Mouse (Mus musculus) ovary, postnatal 10 days (tissue): ENCODE results near the gene Baiap2l1.
"Not testable (repeated sequence)": the region's sequence is repeated elsewhere in the genome, so short reads cannot be mapped to it uniquely, and the experiment has no call there.

Experiments
- DNase-seq: peaks from one replicate; pipeline ENCODE4 v3.0.0; 2022; ENCODE audit warnings: low spot score

The Baiap2l1 gene

DNA sequence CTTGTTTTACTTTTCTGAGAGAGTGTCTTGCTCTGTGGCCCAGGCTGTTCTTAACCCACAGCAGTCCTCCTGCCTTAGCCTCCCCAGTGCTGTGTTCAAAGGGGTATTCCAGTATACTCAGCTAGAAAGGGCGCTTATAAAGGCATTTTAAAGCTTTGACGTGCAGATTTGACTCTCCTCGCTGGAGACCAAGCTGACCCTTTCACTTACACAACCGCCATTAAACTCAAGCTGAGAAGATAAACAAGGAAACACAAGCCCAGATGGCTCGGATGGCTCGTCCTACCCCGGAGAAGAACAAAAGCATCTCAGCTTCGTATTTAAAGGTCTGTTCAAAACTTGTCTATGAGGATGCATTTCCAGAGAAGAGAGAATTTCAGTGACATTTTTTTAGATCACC, 6.7 kb downstream of the Baiap2l1 start:
- DNase-seq: no peak

DNA sequence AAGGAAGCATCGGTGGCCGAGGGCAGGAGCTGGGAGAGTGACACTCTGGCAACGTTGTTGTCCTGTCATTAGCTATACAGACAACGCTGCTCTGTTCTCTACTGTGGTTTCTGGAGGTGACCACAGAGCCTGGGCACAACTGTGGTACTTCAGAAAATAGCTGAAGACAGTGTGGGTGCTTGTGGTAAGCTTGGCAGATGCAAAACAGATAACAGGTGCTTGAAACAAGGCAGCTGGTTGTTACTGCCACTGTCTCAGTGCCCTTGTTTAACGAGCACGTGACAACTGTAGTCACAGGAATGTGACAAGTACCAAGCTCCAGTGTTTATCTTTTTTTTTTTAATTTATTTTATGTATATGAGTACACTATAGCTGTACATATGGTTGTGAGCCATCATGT, 13.3 kb downstream of the Baiap2l1 start:
- no peak for DNase-seq

DNA sequence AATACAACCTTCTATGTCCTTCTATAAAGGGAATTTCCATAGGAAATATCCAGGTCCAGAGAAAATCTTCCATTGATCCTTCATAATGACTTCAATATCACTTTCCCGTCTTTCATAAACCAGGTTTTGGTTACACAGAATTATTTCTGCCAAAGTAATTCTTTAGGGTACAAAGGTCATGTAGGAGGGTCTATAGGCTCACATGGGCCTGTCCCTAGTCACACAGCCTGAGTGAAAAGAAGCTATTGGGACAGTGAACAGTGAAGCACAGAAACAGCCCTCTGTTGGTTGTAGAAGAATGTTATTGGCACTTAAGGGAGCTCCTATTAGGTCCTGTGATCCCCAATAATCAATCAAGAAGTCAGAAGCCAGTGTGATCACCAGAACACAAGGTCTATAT, 16.8 kb downstream of the Baiap2l1 start:
- no peak for DNase-seq

DNA sequence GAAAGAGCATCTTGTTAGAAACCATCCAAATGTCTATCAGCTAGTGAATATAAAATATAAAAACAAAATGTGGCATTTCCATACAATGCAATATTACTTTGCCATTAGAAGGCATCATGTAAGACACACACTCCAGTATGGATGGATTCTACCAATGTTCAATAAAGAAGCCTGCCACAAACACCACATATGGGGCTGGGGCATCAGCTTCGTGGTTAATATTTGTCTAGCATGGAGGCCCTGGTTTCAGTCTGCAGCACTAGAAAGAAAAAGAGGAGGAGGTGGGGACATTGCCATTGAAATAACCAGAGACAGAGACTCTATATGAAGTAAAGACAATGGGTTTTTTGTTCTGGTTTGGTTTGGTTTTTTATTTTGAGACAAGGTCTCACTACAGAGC, 19.1 kb downstream of the Baiap2l1 start:
- no peak for DNase-seq

DNA sequence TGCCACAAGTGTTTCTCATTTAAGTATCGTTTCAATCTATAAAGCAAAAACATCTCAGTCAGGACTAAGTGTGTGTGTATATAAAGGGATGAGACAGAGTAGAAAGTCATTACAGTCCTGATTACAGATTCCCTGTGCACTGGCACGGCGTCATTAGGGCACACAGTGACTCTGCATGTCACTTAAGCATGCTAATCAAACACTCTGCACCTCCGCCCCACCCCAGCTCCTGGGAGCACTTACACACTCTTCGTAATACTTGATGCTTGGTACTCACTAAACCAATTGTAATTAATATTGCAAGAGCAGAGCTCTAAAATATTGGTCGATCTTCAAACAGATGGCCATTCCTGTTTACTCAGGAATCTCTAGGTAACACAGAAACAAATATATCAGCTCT, 22.6 kb downstream of the Baiap2l1 start:
- DNase-seq: not testable (repeated sequence)

DNA sequence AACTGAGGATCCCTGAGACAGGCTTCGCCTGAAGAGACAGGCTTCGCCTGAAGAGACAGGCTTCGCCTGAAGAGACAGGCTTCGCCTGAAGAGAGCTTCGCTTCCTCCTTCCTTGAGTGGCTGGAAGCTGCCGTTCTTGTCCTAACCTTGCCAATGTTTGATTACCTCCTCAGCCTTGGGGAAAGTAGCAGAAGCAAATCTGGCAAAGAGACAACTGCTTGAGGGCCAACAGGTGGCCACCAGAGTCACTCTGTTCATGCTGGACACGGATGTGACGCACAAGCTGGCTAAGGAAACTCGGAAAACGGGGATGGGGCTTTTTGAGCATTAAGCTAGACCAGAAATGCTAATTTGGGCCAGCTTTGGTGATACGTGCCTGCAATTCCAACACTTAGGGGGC, 23.9 kb downstream of the Baiap2l1 start:
- DNase-seq: no peak

DNA sequence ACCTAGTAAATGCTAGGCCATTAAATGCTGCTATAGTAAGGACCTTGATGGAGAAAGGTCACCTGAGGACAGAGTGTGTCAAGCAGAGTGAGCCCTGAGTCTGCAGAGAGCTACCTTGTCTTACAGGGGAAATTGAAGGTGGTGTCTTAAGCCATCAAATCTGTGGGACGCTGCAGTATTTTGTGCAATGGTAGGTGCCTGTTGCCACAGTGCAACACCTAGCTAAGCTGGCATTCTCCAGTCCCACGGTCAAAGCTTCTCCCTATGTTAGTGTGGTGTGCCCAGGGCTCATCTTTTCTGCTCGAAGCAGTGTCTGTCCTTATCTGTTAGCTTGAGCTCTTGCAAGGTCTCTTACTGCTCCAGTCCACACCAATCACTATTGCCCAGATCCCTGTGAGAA, 35.2 kb downstream of the Baiap2l1 start:
- DNase-seq: no peak

DNA sequence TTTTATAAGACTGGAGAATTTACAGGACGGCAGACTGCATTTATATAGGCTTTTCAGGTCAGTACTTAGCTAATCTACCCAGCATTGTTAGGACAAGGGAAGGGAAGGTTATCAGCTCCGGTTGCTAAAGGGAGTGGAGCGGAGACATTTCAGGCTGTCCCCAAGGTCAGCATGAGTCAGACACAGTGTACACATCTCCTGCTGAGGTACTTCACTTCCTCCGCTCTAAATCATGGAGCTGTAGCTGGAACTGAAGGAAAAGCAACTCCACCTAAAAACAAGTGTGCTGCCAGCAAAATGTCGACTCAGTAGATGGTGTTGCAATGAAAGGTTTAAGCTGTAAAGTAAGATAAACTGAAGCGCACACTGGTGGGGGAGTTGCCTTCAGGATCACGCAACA, 36.2 kb downstream of the Baiap2l1 start:
- no peak for DNase-seq

DNA sequence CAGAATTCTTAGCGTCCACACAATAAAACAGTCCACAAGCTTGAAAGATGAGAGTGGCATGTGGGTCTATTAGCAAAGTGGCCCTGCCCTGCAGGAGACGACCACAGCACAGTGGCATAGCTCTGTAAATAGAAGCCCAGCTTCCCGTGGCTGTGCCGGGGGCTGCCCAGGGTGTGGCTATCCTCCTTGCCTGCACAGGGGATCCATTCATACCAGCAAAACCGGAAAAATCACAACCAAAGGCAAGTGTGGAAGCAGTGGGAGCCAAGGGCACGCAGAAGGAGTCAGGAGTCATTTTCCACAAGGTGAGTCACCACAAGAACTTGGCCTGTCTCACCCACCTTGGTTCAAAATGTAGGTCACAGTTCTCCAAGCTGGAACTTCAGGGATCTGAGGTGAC, 39.6 kb downstream of the Baiap2l1 start:
- DNase-seq: no peak

DNA sequence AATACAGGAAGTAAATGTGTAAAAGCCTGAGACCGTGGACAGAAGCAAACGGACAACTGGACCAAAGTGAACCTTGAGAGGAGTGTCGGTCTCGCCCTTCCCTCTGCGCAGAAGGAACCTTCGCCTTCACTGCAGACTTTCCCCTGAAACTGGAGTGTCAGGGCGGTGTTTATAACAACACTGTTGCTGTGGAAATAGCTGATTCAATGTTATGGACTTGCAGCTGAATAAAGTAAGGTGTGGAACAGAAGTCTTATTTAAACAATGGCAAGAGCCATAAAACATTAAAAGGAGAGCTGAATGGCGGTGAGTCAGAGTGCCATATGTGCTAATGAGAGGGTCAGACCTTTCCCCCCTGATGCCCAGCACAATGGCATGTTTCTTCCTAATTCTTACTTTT, 40.5 kb downstream of the Baiap2l1 start:
- no peak for DNase-seq

DNA sequence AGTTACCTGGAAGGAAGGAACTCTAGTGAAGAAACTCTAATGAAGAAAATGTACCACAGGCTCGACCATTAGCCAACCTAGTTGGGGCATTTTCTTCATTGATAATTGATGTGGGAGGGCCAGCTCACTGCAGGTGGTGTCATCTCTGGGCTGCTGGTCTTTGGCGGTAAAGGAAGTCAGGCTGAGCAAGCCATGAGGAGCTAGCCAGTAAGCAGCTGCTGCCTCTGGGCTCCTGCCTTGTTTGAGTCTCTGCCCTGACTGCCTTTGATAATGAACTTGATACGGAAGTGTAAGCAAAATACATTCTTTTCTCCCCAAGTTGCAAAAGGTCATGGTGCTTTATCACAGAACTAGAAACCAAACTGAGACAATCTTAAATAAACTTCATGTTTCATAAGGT, 41.5 kb downstream of the Baiap2l1 start:
- no peak for DNase-seq

DNA sequence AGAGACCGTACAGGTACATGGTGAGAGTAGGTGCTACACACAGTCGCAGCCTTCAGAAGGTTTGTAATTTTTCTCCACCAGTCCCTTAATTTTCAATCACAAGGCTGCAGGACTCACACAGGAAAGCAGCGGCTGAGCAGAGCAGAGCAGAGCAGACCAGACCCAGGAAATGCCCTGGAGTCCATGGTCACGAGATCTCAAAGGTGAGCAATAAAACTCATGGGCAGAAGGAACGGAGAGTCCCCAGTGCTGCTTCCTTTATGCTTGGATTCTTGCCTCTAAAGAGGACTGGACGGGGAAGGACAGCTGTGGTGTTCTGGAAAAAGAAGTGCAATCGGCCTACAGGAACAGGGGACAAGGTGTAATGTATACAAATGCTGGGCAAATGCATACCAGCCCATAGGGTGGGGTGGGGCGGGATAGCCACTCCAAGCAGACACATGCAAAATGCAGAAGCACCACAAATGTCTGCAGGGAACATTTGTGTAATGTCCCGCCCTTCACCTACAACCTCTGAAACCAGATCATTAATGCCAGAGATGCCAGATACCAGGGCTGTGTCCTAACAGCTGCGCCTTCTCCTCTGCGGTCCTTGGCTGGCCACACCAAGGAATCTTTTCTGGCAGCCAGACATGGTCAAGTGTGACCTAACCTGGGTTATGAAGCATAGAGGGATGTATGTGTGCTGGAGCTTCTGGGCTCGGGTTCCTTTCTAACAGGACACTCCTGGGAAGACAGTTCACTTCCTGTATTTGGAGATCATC, 43.0 kb downstream of the Baiap2l1 start:
- DNase-seq: no peak

DNA sequence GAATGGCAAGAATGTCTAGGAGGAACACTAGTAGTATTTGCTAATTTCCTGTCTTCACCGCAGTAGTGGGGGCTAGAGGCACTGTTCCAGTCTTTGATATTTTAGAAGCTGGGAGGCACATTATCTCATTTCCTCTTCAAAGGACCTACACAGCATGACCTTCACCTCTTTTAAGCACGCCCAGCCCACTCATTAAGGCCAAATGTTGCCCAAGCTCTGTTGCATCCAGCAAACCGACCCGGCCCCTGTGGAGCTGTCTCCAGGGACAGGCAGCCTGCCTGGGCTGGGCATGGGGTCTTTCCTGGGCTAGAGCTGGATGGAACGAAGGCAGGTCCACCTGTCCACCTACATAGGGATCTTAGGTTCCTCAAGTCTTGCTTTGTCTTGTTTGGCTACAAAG, 44.6 kb downstream of the Baiap2l1 start:
- no peak for DNase-seq

DNA sequence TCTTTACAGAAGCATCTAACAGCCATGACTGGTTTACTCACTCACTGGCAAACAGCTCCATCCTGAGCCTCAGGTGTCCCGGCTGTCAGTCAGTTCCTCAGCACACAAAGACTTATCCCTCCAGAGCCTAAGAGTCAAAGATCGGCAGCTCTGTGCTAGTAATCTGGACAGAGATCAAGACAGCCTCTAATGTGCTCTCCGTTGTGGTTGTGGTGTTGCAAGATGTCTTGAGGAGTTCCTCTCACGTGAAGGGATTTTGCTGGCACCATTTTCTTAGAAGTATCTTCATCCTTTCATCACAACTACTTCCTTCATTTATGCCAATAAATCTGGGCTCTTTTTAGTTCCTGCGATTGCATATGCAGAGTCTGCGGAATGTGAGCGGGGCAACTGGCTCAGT, 45.7 kb downstream of the Baiap2l1 start:
- DNase-seq: no peak

DNA sequence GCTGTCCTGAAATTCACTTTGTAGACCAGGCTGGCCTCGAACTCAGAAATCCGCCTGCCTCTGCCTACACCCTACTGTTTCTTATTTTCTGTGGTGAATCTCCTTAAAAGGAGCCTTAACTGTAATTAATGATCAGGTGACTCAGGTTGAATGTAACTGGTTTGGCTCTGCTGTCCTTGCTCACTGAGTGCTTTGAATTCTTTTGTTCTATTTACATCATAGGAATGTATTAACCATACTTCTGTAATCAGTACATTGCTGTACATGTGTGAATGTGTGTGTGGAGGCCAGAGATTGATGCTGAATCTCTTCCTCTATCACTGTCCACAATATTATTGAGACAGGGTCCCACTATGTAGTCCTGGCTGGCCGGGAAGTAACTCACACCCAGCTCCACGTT, 49.0 kb downstream of the Baiap2l1 start:
- DNase-seq: no peak

DNA sequence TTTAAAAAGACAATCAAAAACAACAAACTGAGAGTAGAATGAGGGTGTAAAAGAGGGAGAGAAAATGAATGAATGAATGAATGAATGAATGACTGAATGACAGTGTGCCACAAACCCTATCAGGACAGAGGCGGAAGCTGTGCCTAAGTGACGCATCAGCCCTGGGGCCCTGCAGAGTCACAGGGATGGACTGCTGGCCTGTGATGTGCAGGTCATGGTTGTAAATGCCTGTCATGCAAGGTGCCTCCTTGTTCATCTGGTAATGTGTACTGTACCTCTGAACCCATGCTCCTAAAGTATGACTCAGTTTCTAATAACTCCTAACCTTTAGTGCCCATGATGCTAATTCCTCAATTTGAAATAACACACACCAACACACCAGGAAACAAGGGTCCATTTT, 54.8 kb downstream of the Baiap2l1 start:
- DNase-seq: no peak

DNA sequence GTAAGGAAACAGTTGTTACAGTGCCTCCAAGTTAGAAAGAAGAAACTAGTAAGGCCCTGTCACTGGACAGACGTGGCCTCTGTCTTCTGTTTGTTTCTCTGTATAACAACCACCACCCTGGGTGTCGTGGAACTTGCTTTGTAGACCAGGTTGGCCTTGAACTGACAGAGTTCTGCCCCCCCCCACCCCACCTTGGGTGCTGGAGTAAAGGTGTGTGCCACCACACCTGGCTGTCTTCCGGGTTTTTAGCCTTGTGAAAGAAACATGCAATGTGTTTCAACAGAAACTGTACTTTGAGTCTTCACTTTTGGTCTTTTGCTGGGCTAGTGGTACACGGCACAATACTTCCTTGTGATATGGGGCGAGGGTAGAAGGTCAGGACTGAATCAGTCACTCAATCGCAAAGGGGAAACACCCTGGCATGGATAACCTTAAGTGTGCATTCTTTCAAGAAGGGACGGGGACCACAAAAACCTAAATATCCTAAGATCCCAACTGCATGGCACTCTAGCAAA, 61.8 kb downstream of the Baiap2l1 start:
- DNase-seq: no peak

DNA sequence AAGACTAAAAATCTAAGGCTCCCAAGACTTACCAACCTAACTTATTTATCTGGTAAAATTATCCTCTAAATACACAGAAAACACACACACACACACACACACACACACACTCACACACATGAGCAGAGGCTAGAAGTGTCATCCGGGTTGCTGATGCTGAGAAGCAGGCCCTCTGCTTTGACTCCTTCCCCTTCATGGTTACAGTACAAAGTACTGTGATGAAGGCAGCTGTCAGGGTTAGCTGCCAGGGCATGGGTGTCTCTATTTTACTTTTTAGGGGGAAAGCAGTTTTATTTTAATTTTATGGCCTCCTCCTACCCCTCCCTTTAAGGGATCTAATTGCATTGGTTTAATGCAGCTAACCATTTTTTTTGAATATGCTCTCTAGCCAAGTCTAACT, 62.6 kb downstream of the Baiap2l1 start:
- DNase-seq: no peak

DNA sequence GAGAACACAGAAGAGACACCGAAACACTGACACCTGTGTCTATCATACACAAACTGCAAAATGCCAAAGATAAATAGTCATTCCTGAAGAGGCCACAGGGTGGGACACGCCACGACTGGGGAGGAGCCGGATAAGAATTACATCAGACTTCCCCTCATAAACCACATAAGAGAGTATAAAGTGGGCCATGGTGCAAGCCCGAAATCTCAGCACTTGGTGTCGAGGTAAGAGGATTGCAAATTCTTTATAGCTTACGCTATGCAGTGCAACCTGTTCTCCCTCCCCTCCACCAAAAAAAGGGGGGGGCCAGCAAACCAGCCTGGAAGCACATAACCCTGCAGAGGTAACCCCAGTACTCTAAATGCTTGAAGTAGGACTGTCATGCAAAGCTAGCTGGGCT, 63.0 kb downstream of the Baiap2l1 start:
- no peak for DNase-seq

DNA sequence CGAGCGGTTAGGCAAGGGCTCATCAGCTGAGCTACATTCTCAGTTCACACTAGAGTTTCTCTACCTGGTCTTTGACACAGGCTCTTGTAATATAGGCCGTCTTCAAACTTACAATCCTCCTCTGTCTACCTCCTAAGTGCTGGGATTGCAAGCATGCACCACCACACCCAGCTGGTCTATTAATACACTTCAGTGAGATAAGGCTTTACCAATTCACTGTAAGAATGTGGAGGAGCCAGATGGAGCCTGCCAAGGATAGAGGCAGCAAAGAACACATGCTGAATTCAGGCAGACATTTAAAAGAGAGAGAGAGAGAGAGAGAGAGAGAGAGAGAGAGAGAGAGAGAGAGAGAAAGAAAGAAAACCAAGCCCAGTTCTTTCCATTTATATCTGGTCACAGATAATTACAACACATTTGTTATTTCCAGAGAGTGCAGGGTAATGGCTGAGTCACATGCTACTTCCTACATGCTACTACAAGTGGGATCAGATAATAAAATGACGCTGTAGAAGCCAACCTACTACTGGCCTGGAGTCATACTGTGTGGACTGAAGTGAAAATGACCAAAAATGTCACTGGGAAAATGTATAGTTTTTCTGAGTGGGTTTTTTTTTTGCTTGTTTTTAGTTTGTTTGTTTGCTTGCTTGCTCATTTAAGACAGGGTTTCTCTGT, 68.0 kb downstream of the Baiap2l1 start:
- DNase-seq: no peak

DNA sequence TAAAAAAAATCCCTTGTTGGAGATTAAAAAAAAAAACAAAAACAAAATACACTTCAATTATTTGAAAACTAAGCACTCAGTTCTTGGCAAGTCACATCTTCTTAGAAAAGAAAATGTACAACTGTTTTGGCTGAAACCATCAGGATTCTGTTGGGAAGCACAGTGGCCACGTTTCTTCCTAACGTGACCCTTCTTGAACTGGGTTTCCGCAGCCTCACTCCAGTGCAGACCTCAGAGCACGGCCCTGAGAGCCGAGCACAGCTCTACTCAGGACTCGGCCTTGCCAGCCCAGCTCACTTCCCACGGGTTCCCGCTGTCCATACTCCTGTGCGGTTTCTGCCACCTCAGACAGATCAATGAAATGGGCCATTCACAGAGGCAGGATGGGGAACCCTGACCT, 69.5 kb downstream of the Baiap2l1 start:
- DNase-seq: no peak

DNA sequence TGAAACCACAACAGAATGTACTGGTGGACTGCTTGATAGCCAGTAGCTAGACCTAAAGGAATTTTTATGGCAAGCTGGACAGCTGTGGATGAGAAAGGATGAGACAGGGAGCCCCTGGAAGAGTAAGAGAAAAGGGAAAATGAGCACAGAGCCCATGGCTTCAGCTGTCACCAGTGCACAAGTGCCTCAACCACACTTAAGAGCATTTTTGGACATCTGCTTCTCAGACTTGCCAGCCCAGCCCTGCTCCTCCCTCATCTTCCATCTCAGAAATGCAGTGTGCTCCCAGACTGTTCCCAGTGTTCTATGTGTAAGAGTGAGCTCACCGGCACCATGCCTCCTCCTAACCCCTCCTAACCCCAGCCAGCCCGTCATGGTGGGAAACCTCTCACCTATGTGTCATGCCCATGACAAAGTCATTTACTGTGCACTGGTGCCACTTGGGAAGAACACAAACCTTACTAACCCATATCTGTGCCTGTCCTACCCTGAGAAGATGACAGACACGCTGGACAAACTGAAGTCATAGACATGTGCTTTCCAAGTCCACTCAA, 70.6 kb downstream of the Baiap2l1 start:
- no peak for DNase-seq

DNA sequence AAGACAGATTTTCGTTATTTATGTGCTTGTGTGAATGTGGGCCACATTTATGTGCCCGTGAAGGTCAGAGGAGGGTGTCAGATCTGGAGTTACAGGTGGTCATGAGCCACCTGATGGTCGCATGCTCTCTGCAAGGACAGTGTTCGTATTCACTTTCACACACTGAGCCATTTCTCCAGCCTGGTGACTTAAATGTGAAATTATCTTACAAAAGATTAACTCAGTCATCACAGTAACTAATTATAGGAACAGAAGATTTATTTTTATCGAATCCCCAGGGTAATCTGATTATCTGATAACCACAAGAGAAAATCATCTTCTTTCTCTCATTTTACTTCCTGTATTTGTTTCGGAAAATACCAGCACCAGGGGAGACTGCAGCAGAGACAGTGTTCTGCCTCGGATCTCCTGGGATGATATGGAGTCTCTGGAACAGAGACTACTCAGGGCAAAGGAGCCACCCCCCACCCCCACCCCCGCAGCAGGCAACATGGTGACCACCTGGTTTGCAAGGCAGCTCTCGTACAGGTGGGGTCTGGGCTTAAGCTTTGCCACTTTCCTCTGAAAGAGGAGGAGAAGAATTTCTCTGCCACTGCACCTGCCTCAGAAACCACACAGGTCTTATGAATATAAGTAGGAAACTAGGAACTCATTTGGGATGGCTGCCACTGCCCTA, 71.2 kb downstream of the Baiap2l1 start:
- DNase-seq: no peak
